Mouse (Mus musculus) lung, embryonic 16.5 days (tissue): ENCODE data around the gene Vps33a. TPM values are rescaled to one million over a fixed set of nuclear protein-coding genes. Genes with fewer than 3 reads are reported as not detected.
"Not testable (repeated sequence)": the region's sequence is repeated elsewhere in the genome, so short reads cannot be mapped to it uniquely, and the experiment has no call there.

Experiments used
- ATAC-seq: fragments of 200-750 bp; cut with Nextera tagmentation; 2 replicates; pipeline ENCODE4 v1.8.0; 2017; ENCODE audit warnings: low read depth, mild to moderate bottlenecking, moderate library complexity
- H3K27ac ChIP-seq: fragments of 300-500 bp; sonication (generic); 2 replicates; pipeline ENCODE4 v1.5.1; 2014; ENCODE audit warnings: mild to moderate bottlenecking, control low read depth, low read length
- H3K27me3 ChIP-seq: fragments of 300-500 bp; sonication (generic); 2 replicates; pipeline ENCODE4 v1.6.1; 2014; ENCODE audit warnings: low read depth, low read length, mixed read lengths; ENCODE audit not compliant: control insufficient read depth, insufficient read depth
- H3K36me3 ChIP-seq: fragments of 300-500 bp; sonication (generic); 2 replicates; pipeline ENCODE4 v1.6.1; 2014; ENCODE audit warnings: low read length; ENCODE audit not compliant: control insufficient read depth, insufficient read depth
- H3K4me1 ChIP-seq: fragments of 300-500 bp; sonication (generic); replicated peaks from 2 replicates; pipeline ENCODE4 v1.6.1; 2014; ENCODE audit warnings: low read length, mixed read lengths; ENCODE audit not compliant: control insufficient read depth, insufficient read depth
- H3K4me2 ChIP-seq: fragments of 300-500 bp; sonication (generic); 2 replicates; pipeline ENCODE4 v1.6.1; 2014; ENCODE audit warnings: low read depth, low read length, control low read depth
- H3K4me3 ChIP-seq: fragments of 300-500 bp; sonication (generic); 2 replicates; pipeline ENCODE4 v1.5.1; 2014; ENCODE audit warnings: mild to moderate bottlenecking, low read length, control low read depth
- H3K9ac ChIP-seq: fragments of 300-500 bp; sonication (generic); 2 replicates; pipeline ENCODE4 v1.6.1; 2014; ENCODE audit warnings: low read length, control low read depth
- H3K9me3 ChIP-seq: fragments of 300-500 bp; sonication (generic); 2 replicates; pipeline ENCODE4 v1.6.1; 2016; ENCODE audit warnings: low read length; ENCODE audit not compliant: control insufficient read depth
- WGBS: fragments of 180-500 bp; shearing (Covaris S2); extraction: QIAGEN DNeasy Blood & Tissue Kit; methylation state at CpG from one replicate; pipeline ENCODE4 v1.1.7; 2014; 5-methylcytosine and 5-hydroxymethylcytosine counted together
- polyA plus RNA-seq: library from polyadenylated mRNA; unstranded; fragments of >200 nt; fragmentation: Nextera tagmentation; extraction: Ambion mirVana; gene quantifications from 2 replicates; pipeline ENCODE4 v1.2.1, GENCODE M21; 2015

Gene Vps33a
- polyA plus RNA-seq, 1 experiment from 2014 or later, result 26.9 TPM

- 86% methylated on average over 9 of the region's 9 CpGs for WGBS
- Histone ChIP-seq H3K36me3 (peaks cover 11% of the 10 kb centered on the region; the same call in 1 of the 2 replicates), H3K27me3 (no peaks in the 10 kb centered on the region), H3K9ac (no peak overlapping the region), H3K4me3 (no peak overlapping the region), H3K27ac (no peak overlapping the region), H3K9me3 (no peaks in the 10 kb centered on the region), H3K4me2 (no peak overlapping the region), H3K4me1 (peaks cover 11% of the 10 kb centered on the region)
- ATAC-seq, result no peak
These were observed 52.2 kb downstream of the Vps33a start for GRCm38 (mm10) chr5:123520666-123521065.

GRCm38 (mm10) chr5:123514871-123515270, 58.0 kb downstream of the Vps33a start:
- 80% methylated on average over 5 of the region's 5 CpGs for WGBS
- peaks cover 11% of the 10 kb centered on the region for H3K36me3 ChIP-seq
- no peak overlapping the region for H3K4me2 ChIP-seq

GRCm38 (mm10) chr5:123512102-123512501, 60.7 kb downstream of the Vps33a start:
- Histone ChIP-seq H3K27me3 (peaks cover 7% of the 10 kb centered on the region), H3K9ac (no peak overlapping the region), H3K9me3 (no peaks in the 10 kb centered on the region), H3K4me1 (0 out of 2 replicates have a peak, but pooled peaks cover 5% of the 10 kb centered on the region), H3K4me3 (no peak overlapping the region), H3K36me3 (peaks cover 5% of the 10 kb centered on the region), H3K4me2 (no peak overlapping the region), H3K27ac (no peak overlapping the region)
- WGBS, result 61% methylated on average over 3 of the region's 3 CpGs
- no peak for ATAC-seq

More at GRCm38 (mm10) chr5:123514871-123515270, 58.0 kb downstream of the Vps33a start:
- no peak for ATAC-seq
- Histone ChIP-seq H3K27ac (no peak overlapping the region), H3K9me3 (no peaks in the 10 kb centered on the region), H3K27me3 (no peaks in the 10 kb centered on the region), H3K9ac (no peak overlapping the region), H3K4me1 (no peaks in the 10 kb centered on the region), H3K4me3 (no peak overlapping the region)

- not testable (repeated sequence) for H3K4me3 ChIP-seq, H3K9me3 ChIP-seq, ATAC-seq, H3K4me2 ChIP-seq, H3K36me3 ChIP-seq, H3K27ac ChIP-seq, H3K4me1 ChIP-seq, H3K27me3 ChIP-seq, H3K9ac ChIP-seq
- 70% methylated on average over 3 of the region's 3 CpGs for WGBS
These were observed 61.4 kb downstream of the Vps33a start for GRCm38 (mm10) chr5:123511426-123511825.

GRCm38 (mm10) chr5:123510160-123510559, 62.7 kb downstream of the Vps33a start, which contains the start of gene B3gnt4:
B3gnt4 (plus strand) TSS chr5:123510460.
- no peak for ATAC-seq
- Histone ChIP-seq H3K4me1 (0 out of 2 replicates have a peak, but pooled peaks cover 5% of the 10 kb centered on the region), H3K27ac (no peak within 1 kb of the TSS), H3K9me3 (no peaks in the 10 kb centered on the region), H3K4me3 (no peak within 1 kb of the TSS), H3K4me2 (no peak within 1 kb of the TSS), H3K36me3 (no peaks in the 10 kb centered on the region; the same call in 1 of the 2 replicates), H3K9ac (no peak within 1 kb of the TSS), H3K27me3 (peaks cover 8% of the 10 kb centered on the region)
- WGBS, result 82% methylated on average over 5 of the region's 5 CpGs

- Histone ChIP-seq H3K36me3 (no peaks in the 10 kb centered on the region; the same call in 1 of the 2 replicates), H3K9me3 (no peaks in the 10 kb centered on the region), H3K4me3 (peak overlapping the region; percentile 55), H3K27ac (no peak overlapping the region), H3K4me2 (peak overlapping the region; percentile 72), H3K4me1 (0 out of 2 replicates have a peak, but pooled peaks cover 5% of the 10 kb centered on the region), H3K27me3 (peaks cover 11% of the 10 kb centered on the region), H3K9ac (peak overlapping the region; percentile 58)
- ATAC-seq, result 0 out of 2 replicates have a peak, but pooled peaks have one; percentile 5
- WGBS, result 6% methylated on average over 12 of the region's 12 CpGs
These were observed 63.9 kb downstream of the Vps33a start for GRCm38 (mm10) chr5:123508921-123509320.

- Histone ChIP-seq H3K9me3 (no peaks in the 10 kb centered on the region), H3K36me3 (no peaks in the 10 kb centered on the region; the same call in 1 of the 2 replicates), H3K4me3 (peak overlapping the region; percentile 55), H3K27ac (no peak overlapping the region), H3K27me3 (peaks cover 11% of the 10 kb centered on the region), H3K4me2 (peak overlapping the region; percentile 72), H3K9ac (peak overlapping the region; percentile 58), H3K4me1 (0 out of 2 replicates have a peak, but pooled peaks cover 5% of the 10 kb centered on the region)
- peak; percentile 96 for ATAC-seq
- 1% methylated on average over 59 of the region's 59 CpGs for WGBS
These were observed 64.7 kb downstream of the Vps33a start for GRCm38 (mm10) chr5:123507936-123508723.

GRCm38 (mm10) chr5:123501973-123502372, 70.9 kb downstream of the Vps33a start:
- no peak overlapping the region for H3K9ac ChIP-seq
- 52% methylated on average over 4 of the region's 4 CpGs for WGBS
- no peak for ATAC-seq
- no peaks in the 10 kb centered on the region for H3K36me3 ChIP-seq
- no peaks in the 10 kb centered on the region for H3K9me3 ChIP-seq
- H3K4me1 ChIP-seq, result no peaks in the 10 kb centered on the region; the same call in 1 of the 2 replicates
- H3K27me3 ChIP-seq, result peaks cover 3% of the 10 kb centered on the region; the same call in 1 of the 2 replicates
- H3K4me3 ChIP-seq, result no peak overlapping the region
- H3K27ac ChIP-seq, result no peak overlapping the region
- no peak overlapping the region for H3K4me2 ChIP-seq

- no peaks in the 10 kb centered on the region for H3K36me3 ChIP-seq
- no peaks in the 10 kb centered on the region; the same call in 1 of the 2 replicates for H3K4me1 ChIP-seq
- no peak overlapping the region for H3K27ac ChIP-seq
- no peak overlapping the region for H3K4me3 ChIP-seq
- H3K4me2 ChIP-seq, result no peak overlapping the region
- WGBS, result 46% methylated on average over 4 of the region's 4 CpGs
- H3K9ac ChIP-seq, result no peak overlapping the region
- ATAC-seq, result no peak
- H3K9me3 ChIP-seq, result no peaks in the 10 kb centered on the region
- H3K27me3 ChIP-seq, result no peaks in the 10 kb centered on the region
These were observed 73.1 kb downstream of the Vps33a start for GRCm38 (mm10) chr5:123499717-123500116.
